Mouse (Mus musculus): ENCODE results near the gene Snrnp27. TPM values are rescaled to one million over a fixed set of nuclear protein-coding genes. Genes with fewer than 3 reads are reported as not detected.

Snrnp27 gene
- polyA plus RNA-seq, 1 experiment = 46.9 TPM

DNA sequence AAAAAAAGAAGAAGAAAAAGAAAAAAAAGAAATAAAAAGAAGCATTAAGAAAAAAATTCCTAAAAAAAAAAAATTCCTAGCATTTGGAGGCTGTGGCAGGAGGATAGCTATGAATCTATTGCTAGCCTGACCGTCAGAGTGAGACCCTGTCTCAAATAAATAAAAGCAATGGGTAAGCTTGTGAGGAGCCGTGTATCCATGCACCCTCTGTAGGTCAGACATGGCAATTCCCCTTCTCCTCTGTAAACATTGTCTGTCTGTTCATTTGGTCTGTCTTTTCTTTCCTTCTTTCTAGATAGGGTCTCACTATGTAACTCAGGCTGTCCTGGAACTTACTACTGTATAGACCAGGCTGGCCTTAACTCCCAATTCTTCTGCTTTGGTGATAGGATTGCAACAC is 45.9 kb downstream of the Snrnp27 start:
- DNase-seq (ENCODE audit: low read depth) = peak; percentile 49

DNA sequence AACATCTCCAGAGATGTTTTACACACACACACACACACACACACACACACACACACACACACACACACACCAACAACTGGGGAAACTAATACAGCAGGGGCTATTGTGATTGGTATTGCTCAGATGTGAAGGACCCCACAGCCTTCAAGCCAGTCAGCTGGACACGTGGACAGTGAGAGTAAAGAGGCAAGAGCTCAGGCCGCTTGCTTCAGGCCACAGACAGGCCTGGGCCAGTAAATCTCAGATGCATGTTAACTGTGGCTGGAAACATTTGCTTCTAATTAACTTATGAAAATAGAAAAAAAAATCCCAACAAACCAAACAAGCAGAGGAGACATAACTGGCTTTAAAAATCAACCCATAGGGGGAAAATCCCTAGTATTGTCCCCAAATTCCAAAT is 46.5 kb downstream of the Snrnp27 start:
- TF ChIP-seq CTCF (IDR thresholded peaks at IDR 0.05; ENCODE audit: borderline replicate concordance, extremely low read depth, insufficient read depth, insufficient read length) = no peak
- TF ChIP-seq POLR2A (IDR thresholded peaks at IDR 0.05; ENCODE audit: borderline replicate concordance, extremely low read depth, insufficient read depth, insufficient read length, poor library complexity, severe bottlenecking) = no peak
- no peak for DNase-seq (ENCODE audit: low read depth)

More for the DNA sequence above, 45.9 kb downstream of the Snrnp27 start:
- TF ChIP-seq POLR2A (IDR thresholded peaks at IDR 0.05; ENCODE audit: borderline replicate concordance, extremely low read depth, insufficient read depth, insufficient read length, poor library complexity, severe bottlenecking) (no peak), CTCF (IDR thresholded peaks at IDR 0.05; ENCODE audit: borderline replicate concordance, extremely low read depth, insufficient read depth, insufficient read length) (peak; percentile 49; the same call in 1 of the 2 replicates)

DNA sequence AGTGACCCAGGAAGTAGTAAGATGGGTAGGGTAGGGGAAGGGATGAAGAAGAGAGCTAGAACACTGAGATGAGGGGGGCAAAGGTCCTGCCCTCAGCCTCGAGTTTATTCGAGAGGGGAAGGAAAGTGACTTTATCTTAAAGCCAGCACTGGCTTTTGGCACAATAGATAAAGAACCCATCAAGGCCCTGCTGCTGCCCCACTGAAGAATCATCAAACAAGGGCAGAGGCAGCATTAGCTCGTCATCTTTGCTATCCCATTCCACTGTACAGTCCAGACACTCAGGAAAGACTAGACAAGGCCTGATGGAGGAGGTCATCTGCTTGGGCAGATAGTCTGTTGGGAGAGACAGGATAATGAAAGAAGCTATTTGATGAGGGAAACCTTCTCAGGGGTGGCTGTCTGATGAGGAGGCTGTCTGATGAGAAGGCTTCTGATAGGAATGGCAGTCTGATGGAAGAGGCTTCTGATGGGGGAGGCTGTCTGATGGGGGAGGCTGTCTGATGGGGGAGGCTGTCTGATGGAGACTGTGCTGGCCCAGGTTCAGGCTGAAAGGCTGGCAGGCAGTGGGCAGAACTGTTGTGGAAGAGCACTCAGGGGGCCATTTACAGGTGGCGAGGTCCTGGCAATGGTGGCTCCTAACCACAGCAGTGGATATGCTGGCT is 47.0 kb downstream of the Snrnp27 start:
- TF ChIP-seq CTCF (IDR thresholded peaks at IDR 0.05; ENCODE audit: borderline replicate concordance, extremely low read depth, insufficient read depth, insufficient read length) = no peak
- no peak for DNase-seq (ENCODE audit: low read depth)

DNA sequence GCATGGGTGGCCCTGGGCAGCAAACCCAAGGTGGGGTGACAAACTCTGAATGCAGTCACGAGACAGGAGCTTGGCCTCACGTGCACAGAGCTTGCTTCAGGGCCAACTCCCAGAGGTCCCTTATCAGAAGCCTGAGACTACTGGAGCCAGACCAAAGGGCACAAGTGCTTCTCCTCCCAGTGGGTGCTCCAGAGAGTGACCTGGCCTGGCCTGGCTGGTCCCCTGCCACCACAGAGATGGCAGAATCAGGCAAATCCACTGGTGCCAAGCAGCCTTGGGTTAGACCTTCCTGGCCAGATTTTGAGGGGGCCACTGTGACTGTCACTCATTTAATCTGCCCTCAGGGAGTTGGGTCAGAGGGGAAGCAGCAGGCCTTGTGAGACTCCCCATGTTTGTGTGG is 47.8 kb downstream of the Snrnp27 start:
- no peak for DNase-seq (ENCODE audit: low read depth)
- TF ChIP-seq POLR2A (IDR thresholded peaks at IDR 0.05; ENCODE audit: borderline replicate concordance, extremely low read depth, insufficient read depth, insufficient read length, poor library complexity, severe bottlenecking) (no peak), CTCF (IDR thresholded peaks at IDR 0.05; ENCODE audit: borderline replicate concordance, extremely low read depth, insufficient read depth, insufficient read length) (no peak)

DNA sequence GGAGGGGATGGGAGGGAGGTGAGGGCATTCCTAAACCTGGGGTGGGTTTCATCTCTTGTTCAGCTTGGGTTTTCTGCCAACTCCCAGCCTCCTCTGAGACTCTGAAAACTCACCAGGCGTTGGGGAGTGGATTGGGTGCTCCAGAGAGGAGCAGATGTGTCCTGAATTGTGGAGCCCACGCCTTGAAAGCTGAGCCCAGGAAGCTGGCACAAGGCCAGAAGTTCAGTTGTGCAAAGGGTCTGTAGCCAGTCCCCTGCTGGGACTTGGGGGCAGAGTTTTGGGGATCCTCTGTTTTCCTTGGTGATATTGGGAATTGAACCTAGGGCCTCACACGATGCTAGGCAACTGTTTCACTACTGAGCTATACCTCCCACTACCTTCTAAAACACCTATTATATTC is 54.2 kb downstream of the Snrnp27 start:
- no peak for TF ChIP-seq POLR2A (IDR thresholded peaks at IDR 0.05; ENCODE audit: borderline replicate concordance, extremely low read depth, insufficient read depth, insufficient read length, poor library complexity, severe bottlenecking)
- no peak for TF ChIP-seq CTCF (IDR thresholded peaks at IDR 0.05; ENCODE audit: borderline replicate concordance, extremely low read depth, insufficient read depth, insufficient read length)
- DNase-seq (ENCODE audit: low read depth) = peak; percentile 28

DNA sequence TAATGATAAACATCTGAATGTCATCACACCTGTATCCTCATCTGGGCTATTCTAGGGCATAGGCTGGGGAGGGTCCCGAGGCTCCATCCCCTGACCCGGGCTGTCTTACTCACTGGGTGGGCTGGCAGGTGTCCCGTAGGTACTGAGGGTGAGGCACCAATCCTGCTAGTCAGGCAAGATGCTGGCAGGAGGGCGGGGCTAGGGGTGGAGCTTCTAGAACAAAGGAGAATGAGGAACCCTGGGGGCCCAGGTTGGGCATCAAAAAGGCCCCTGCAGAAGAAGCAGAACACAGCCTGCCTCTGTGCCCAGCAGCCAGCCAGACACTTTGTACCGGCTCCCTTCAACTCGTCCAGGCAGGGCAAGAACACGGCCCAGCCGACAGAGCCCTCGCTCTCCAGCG is 56.4 kb downstream of the Snrnp27 start, which contains the start of gene Asprv1:
Gene Asprv1, plus strand, starts transcription at position 219 of the 400 bp plus-strand sequence.
- DNase-seq (ENCODE audit: low read depth) = no peak

More for the DNA sequence above, 56.4 kb downstream of the Snrnp27 start, which contains the start of gene Asprv1:
- no peak for TF ChIP-seq POLR2A (IDR thresholded peaks at IDR 0.05; ENCODE audit: borderline replicate concordance, extremely low read depth, insufficient read depth, insufficient read length, poor library complexity, severe bottlenecking)
- TF ChIP-seq CTCF (IDR thresholded peaks at IDR 0.05; ENCODE audit: borderline replicate concordance, extremely low read depth, insufficient read depth, insufficient read length) = no peak

Other genes starting within 250 kb of the Snrnp27 start
- gene C87436, start 246.1 kb downstream of the Snrnp27 start, polyA plus RNA-seq (2012; rRNA removed) = 18.0 and 21.2 TPM in 2 replicates
- 240 and 297 TPM in 2 replicates for gene Pcbp1, start 158.2 kb downstream of the Snrnp27 start, polyA plus RNA-seq (2012; rRNA removed)
- 2.0 and 3.3 TPM in 2 replicates for gene Asprv1, start 56.4 kb downstream of the Snrnp27 start, polyA plus RNA-seq (2012; rRNA removed)
- gene Mxd1, start 15.4 kb downstream of the Snrnp27 start, polyA plus RNA-seq (2012; rRNA removed) = 19.3 and 24.0 TPM in 2 replicates
- 35.4 and 36.9 TPM in 2 replicates for gene Gmcl1, start 48.9 kb upstream of the Snrnp27 start, polyA plus RNA-seq (2012; rRNA removed)
- gene Anxa4, start 109.1 kb upstream of the Snrnp27 start, polyA plus RNA-seq (2012; rRNA removed) = 2.8 and 3.6 TPM in 2 replicates
- 44.3 and 52.1 TPM in 2 replicates for gene Aak1, start 165.0 kb upstream of the Snrnp27 start, polyA plus RNA-seq (2012; rRNA removed)

Data from brain, embryonic 14.5 days (tissue).